Mouse (Mus musculus) layer of hippocampus, adult 2 months (tissue): ENCODE results near the gene Bhlha15. TPM values are rescaled to one million over a fixed set of nuclear protein-coding genes. Genes with fewer than 3 reads are reported as not detected.

ENCODE experiments used
- DNase-seq, 2 experiments: peaks; one replicate each; pipeline ENCODE4 v3.0.0; 2022; ENCODE audit warnings: low spot score in 2 of 2
- H3K27ac ChIP-seq: fragments of 200-600 bp; 2 replicates; pipeline ENCODE4 v1.8.1; 2022
- H3K4me3 ChIP-seq: fragments of 200-600 bp; 2 replicates; pipeline ENCODE4 v1.8.1; 2022; ENCODE audit warnings: mild to moderate bottlenecking
- CTCF ChIP-seq: fragments of 200-600 bp; conservative IDR thresholded peaks from 2 replicates; pipeline ENCODE4 v1.8.1; 2022; ENCODE audit warnings: antibody characterized with exemption, mild to moderate bottlenecking, moderate library complexity
- total RNA-seq, 2 experiments: library from RNA; stranded (reverse); gene quantifications; 2 replicates each; pipeline ENCODE4 v1.2.3; 2021

Bhlha15 gene
- total RNA-seq, 2 experiments from 2014 or later, result 0.20 to 0.22 TPM

DNA sequence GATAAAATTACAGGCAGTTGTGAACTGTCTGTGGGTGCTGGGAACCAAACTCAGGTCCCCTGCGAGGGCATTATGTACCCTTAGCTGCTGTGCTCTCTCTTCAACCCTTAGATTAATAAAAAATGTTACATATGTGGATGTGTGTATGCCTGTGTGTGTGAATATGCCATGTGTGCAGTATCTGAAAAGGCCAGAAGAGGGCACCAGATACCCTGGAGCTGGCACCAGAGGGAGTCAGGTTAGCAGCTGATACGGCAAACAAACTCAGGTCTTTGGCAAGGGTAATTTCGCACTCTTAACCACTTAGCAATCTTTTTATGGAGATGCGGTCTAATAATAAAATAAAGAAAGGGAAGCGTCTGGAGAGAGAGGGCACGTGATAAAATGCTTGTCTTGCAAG lies 12.3 kb downstream of the Bhlha15 start:
- Histone ChIP-seq H3K4me3 (no peak overlapping the region), H3K27ac (no peak overlapping the region)
- TF ChIP-seq CTCF, result peak; percentile 59
- DNase-seq, result no peak

DNA sequence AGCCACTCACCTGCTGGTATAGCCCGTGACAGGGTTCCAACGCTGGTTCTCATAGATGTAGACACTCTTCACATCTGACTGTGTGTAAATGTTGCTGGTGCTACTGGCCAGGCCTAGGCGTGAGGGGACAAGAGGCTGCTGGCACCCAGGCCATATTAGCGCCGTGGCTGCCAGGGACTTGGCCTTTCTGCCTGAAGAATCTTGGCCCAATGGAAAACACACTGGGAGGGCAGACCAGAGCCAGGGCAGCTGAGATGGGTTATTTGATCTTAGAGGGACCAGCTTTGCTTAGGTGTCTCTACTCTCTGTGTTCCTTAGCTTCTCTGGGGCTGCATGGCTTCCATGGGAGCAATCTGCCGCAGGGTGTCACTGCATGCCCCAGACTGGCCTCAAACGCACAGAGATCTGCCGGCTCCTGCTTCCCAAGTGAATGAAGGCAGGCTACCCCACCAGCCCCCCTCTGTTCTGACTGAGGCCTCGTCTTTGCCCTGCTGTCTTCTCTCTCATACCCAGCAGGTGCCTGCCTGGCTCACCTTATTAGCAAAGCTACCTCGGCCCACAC lies 13.4 kb downstream of the Bhlha15 start:
- DNase-seq, result no peak
- TF ChIP-seq CTCF, result no peak
- H3K4me3 ChIP-seq, result no peak overlapping the region
- H3K27ac ChIP-seq, result no peak overlapping the region

DNA sequence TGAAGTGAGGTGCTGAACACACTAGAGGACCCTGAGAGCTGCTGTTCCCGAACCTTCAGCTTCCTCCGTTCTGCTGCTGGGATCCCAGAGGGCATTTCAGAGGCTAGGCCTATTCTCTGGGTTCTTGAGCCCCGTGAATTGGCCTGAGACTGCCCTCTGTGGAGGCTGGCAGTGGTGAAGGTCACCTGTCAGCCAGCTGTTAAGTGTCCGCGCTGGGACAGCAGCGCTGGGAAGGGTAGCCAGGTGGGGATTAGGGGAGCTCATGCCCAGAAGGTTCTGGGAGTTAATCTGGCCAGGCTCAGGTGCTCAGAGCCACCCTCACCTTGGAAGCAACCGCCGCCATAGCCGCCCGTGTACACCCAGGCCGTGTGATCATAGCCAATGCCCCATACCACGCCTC lies 14.2 kb downstream of the Bhlha15 start:
- no peak for TF ChIP-seq CTCF
- no peak overlapping the region for H3K4me3 ChIP-seq
- no peak for DNase-seq
- no peak overlapping the region for H3K27ac ChIP-seq

DNA sequence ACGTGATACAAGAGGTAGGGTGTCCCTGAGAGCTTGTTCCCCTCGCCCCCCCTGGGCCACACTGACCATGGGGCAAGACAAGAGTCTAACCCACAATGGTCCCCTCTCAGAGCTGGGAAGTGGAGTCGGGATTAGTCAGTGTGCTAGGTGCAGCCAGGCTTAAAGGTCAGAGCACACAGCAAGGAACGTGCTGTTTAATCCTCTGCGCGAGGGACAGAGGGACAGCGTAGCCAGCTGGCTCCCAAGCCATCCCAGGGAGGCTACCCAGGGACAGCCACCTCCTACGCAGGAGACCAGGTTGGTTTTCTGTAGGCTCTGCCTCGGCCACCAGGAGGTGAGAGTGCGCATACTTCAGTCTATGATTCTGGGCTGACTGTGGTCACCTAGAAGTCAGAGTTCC lies 14.8 kb downstream of the Bhlha15 start:
- no peak overlapping the region for H3K4me3 ChIP-seq
- no peak for DNase-seq
- H3K27ac ChIP-seq, result no peak overlapping the region
- no peak for TF ChIP-seq CTCF

DNA sequence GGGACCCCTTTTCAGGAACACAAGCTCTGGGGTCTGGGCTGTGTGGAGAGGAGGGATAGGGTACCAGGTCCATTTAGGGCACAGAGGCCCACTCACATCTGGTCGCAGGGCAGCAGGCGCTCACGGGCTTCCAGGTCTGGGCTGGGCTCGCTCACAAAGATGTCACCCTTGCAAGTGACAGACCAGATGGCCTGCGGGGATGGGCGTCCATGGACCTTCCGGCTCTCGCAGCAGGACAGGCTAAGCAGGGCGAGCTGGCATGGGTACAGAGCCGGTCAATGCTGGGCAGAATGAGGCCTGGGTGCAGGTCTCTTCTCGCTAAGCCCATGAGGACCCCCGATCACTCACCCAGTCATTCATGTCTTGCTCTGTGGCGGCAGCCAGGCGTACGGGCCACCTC lies 16.0 kb downstream of the Bhlha15 start:
- DNase-seq, result no peak
- TF ChIP-seq CTCF, result no peak
- Histone ChIP-seq H3K4me3 (no peak overlapping the region), H3K27ac (no peak overlapping the region)

DNA sequence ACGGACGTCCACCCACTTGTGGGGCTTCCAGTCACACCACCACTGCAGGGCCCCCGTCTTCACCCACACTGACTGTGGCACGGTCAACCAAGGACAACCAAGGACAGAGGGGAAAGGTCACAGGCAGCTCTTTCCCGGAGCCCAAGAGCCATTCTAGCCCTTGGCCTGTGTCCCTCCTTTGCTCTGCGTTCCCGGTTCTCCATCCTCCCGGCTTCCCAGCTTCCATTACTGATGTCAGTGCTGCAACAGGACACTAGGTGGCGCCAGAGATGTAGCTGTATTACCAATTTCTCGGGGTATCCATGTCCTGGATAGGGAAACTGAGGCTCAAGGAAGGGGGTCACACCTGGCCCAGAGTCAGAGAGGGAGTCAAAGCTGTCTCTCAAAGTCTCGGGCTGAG lies 17.4 kb downstream of the Bhlha15 start:
- H3K27ac ChIP-seq, result no peak overlapping the region
- peak; percentile 51 to 68 for DNase-seq
- peak; percentile 98 for TF ChIP-seq CTCF
- no peak overlapping the region for H3K4me3 ChIP-seq

DNA sequence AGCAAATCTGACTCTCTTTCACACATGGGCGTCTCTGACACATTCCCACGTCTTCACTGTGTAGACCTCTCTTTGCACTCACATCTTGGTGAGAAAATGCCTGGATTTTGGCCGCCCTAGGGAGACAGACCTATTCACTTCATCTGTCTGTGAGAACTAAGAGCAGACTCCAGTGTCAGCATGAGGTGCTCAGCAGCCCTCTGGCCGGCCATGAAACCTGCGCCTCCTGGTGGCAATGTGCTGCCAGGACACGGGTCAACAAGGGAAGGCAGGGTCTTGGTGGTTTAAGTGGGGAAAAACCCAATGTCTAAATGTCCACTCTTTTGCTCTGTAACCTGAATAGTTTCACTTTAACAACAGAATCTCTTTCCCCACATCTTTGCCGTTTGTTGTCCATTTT lies 24.4 kb downstream of the Bhlha15 start:
- peak in 1 of 2 experiments; percentile 58 for DNase-seq
- TF ChIP-seq CTCF, result peak; percentile 87
- no peak overlapping the region for H3K4me3 ChIP-seq
- H3K27ac ChIP-seq, result no peak overlapping the region

DNA sequence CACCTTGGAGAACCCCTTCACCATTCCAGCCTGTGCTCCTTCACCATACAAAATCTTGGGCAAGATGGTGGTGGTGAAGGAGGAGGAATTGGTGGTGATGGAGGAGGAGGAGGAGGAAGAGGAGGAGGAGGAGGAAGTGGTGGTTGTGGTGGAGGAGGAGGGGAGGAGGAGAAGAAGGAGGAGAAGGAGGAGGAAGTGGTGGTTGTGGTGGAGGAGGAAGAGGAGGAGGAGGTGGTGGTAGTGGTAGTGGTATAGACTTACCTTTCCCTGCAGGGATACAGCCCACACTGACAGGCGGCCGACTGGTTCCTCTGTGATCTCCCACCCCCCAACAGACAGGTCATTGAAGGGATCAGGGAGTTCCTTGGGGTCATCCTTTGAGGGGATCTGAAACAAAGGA lies 25.9 kb downstream of the Bhlha15 start:
- DNase-seq, result no peak
- no peak overlapping the region for H3K27ac ChIP-seq
- H3K4me3 ChIP-seq, result no peak overlapping the region
- TF ChIP-seq CTCF, result no peak

DNA sequence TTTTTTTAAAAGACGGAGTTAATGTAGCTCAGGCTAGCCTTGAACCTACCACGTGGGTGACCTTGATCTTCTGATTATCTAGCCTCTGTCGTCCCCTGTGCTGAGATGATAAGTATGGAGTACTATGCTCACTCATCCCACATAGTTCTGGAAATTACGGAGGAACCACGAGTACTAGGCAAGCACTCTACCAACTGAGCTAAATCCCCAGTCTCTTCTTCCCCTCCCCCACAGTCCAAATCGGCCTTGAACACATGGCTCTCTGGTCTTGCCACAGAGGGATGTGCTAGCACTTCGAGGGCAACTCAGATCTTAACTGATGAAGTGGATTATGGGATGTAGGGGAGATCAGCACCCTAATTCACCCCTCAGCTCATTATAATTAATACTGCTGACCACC lies 28.0 kb downstream of the Bhlha15 start:
- no peak for DNase-seq
- no peak overlapping the region for H3K27ac ChIP-seq
- H3K4me3 ChIP-seq, result no peak overlapping the region
- TF ChIP-seq CTCF, result no peak

DNA sequence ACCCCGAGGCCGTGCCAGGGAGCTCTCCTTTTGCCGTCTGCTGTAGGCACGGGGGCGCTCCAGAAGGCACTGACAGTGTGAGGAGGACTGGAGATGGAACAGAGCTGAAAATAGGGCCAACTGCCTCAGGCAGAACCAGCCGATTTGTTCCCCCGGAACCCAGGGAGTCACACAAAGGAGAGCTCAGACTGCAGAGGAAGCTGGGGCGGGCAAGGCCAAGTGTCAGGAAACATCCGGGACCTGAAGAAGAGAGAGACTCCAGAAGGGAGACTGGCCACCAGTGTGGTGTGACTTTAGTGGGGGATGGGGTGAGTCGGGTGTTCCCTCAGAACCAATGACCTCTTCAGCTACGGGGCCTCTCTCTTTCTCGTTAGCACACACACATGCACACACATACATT lies 29.2 kb downstream of the Bhlha15 start:
- Histone ChIP-seq H3K4me3 (no peak overlapping the region), H3K27ac (peak overlapping the region; percentile 57; the same call in 1 of the 2 replicates)
- no peak for DNase-seq
- no peak for TF ChIP-seq CTCF

DNA sequence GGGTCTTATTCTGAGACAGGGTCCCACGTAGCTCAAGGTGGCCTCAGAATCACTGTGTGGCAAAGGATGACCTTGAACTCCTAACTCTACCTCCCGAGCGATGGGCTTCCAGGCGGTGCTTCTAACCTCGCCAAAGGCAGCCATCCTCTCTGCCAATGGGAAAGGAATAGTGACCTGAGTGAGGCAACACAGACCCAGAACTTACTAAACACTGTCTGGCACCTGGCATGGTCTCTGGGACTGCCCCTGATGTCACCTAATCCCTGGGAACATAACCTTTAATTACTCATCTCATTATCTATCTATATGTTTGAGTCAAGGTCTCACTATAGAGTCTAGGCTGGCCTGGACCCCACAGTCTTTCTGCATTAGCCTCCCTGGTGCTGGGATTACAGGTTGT lies 29.9 kb downstream of the Bhlha15 start:
- Histone ChIP-seq H3K4me3 (no peak overlapping the region), H3K27ac (peak overlapping the region; percentile 57; the same call in 1 of the 2 replicates)
- TF ChIP-seq CTCF, result no peak
- no peak for DNase-seq

DNA sequence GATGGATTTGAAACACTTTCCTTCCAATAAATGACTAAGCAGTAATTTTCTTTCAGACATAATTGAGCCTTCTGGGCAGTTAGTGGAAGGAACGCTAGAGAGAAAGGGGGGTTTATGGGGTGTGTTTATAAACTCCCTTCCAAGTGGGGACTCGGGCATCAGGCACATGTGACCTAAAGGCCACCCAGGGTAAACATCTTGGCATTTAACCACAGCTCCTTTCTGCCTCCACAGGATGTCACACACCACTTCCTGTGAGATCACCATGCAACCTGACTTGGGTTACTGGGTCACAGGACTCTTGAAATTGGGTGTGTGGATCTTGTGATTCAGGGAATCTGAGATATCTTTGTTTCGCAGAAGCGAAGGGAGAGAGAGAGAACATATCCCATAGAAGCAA lies 31.2 kb downstream of the Bhlha15 start:
- Histone ChIP-seq H3K4me3 (no peak overlapping the region), H3K27ac (no peak overlapping the region)
- TF ChIP-seq CTCF, result no peak
- DNase-seq, result no peak

DNA sequence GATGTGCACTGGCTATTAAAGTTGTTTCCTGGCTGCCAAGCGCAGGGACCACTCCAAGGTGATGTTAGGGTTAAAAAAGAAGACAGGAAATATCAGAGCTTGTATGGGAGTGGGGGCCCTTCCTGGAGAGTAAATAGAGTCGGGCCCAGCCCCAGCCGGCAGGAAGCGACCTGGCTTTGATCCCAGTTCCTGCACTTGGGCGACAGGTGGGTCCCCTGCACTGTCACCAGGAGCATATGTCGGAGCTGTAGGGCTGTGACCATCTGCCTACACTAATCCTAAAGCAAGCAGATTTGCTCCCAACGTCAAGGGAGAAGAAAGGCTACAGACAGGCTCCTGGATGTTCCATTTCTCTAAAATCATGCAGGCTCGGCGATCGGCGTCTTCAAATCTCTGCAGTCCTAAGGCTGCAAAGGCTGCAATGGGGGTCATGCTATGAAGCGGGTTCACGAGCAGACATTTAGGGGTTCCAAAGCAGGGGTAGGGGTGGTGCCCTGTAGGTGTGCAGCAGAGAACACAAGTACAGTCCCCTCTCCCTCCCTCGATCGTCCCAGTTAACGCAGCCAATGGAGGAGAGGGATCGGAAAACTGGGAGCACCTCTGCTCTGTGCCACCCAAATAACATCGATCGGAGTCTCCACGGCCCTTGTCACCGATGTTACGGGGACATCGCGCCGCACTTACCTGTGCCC lies 32.9 kb downstream of the Bhlha15 start:
- no peak for TF ChIP-seq CTCF
- no peak for DNase-seq
- H3K27ac ChIP-seq, result peak overlapping the region; percentile 93
- peak overlapping the region; percentile 80 for H3K4me3 ChIP-seq

DNA sequence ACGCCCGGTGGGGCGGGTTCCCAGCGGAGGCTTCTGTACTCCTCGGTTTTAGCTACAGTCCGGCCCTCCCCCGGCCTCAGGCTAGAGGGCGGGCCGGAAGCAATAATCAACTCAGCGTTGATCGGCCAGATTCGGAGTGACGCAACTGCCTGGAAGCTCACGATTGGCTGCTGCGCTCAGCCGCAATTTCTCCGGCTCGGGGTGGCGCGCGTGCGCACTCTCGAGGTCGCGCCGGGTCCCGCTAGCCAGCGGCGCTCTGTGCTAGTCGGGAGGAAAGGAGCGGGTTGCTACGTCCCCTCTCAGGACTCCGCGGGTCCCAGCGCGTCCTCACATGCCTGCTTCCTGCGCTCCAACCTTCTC lies 33.4 kb downstream of the Bhlha15 start, which contains the start of gene Tecpr1:
Gene Tecpr1, minus strand, starts transcription at position 113 of the 360 bp plus-strand sequence.
- peak; percentile 96 for DNase-seq
- Histone ChIP-seq H3K4me3 (peak within 1 kb of the TSS; percentile 80), H3K27ac (peak within 1 kb of the TSS; percentile 93)
- TF ChIP-seq CTCF, result peak; percentile 41
